Mouse (Mus musculus): ENCODE measurements at regions not wholly inside any gene's neighbourhood (a gene's known extent, or its start where the extent isn't known, plus 50 kb on each side); places are given as distances from the start of the nearest gene placed in this dataset.

DNA sequence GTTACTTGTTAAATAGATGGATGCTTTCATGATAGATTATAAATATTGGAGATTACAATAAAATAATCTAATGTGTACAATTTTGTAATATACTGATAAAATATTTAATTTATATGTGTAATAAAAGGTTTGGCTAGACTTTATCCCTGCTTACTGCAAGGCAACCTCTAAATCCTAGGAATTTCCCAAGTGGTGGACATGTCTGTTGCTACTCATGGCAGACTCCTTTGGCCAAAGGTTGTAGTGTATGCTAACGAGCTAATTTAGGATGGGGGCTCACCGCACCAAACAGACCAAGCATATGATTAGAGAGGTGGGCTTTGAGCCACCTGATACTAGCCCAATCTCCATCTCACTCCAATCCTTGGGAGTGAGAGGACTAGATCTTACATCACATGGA is 102.4 kb downstream of the Qpct start:
- no peak overlapping the region for H3K4me3 ChIP-seq
- H3K36me3 ChIP-seq (replicated peaks) = no peaks in the 10 kb centered on the region
- no peak overlapping the region for H3K27ac ChIP-seq
- H3K9ac ChIP-seq = no peak overlapping the region
- H3K9me3 ChIP-seq = no peaks in the 10 kb centered on the region
- WGBS = 85% methylated on average over 2 of the region's 2 CpGs
- ATAC-seq (replicated peaks) = no peak
- H3K4me2 ChIP-seq = no peak overlapping the region
- no peaks in the 10 kb centered on the region for H3K27me3 ChIP-seq (replicated peaks)
- no peaks in the 10 kb centered on the region for H3K4me1 ChIP-seq

DNA sequence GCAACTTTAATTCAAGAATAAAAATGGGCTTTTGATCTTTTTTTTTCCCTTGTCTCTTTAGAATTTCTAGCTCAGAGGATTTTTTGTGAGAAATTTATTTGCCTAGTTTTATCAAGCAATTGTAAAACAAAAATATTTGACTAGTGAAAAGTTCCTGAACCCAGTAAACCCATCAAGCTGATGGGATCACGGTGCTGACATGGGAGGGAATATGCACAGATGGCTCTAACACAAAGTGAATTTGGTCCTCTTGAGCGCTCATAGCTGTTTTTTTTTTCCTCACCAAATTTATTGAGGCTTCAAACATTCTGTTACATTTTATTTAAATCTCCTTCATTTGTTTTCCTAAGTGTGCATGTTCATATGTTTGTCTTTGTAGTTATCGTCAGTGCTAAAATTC is 101.1 kb downstream of the Qpct start:
- Histone ChIP-seq H3K9ac (no peak overlapping the region), H3K4me3 (no peak overlapping the region), H3K9me3 (no peaks in the 10 kb centered on the region), H3K4me1 (no peaks in the 10 kb centered on the region), H3K27ac (no peak overlapping the region), H3K36me3 (replicated peaks) (no peaks in the 10 kb centered on the region), H3K27me3 (replicated peaks) (no peaks in the 10 kb centered on the region), H3K4me2 (no peak overlapping the region)
- 94% methylated on average over 3 of the region's 3 CpGs for WGBS
- no peak for ATAC-seq (replicated peaks)

DNA sequence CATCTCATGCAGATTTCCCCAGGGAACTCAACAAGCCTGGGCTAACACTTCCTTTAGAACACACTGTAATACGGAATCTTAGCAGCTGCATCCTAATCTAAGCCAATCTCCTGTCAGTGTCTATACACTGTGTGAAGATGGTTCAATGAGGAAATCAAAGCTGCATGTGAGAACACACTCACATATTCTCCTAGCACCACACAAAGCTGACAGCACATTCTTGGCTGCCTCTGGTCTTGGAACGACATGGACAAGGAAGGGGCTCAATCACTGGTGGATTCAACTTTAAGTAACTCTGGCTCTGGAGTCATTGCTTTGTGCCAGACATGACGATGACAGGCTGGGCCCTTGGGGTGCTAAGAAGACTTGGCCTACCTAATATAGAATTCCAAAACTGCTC is 96.2 kb downstream of the Qpct start:
- 87% methylated on average over 3 of the region's 3 CpGs for WGBS

DNA sequence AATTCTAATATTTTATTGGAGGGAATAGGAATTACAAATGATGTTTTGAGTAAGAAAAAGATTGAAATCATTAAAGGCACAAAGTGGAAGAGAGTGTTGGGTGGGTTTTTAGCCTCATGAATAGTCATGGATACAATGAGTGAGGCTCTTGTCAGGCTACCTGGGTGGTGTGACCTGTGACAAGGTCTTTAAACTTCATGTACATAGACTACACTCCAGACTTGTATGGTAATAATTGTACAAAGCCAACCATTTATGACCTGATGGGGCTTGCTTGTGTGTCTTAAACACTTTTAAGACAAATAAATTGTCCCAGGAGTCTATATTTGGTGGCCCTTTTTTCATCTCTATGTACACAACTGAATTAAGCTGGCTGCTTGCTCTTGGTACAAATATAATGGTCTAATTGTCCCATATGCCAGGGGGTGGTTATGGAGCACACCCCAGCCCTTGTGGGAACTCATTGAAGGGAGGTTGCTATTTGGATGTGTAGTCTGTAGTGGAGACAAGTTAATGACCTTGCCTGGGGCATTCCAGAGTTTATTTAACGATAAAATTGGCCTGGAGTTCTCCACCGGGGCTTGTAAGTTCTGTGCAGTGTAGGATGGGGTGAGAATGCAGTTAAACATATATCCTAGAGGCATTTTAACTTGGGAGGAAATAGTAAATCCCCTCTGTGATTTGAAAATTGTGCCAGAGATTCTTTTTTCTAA is 93.4 kb downstream of the Qpct start:
- Histone ChIP-seq H3K27ac (no peak overlapping the region), H3K36me3 (replicated peaks) (no peaks in the 10 kb centered on the region), H3K9me3 (no peaks in the 10 kb centered on the region), H3K4me2 (no peak overlapping the region), H3K4me3 (no peak overlapping the region), H3K4me1 (no peaks in the 10 kb centered on the region), H3K27me3 (replicated peaks) (no peaks in the 10 kb centered on the region), H3K9ac (no peak overlapping the region)
- ATAC-seq (replicated peaks) = no peak
- WGBS = 77% methylated on average over 2 of the region's 2 CpGs

More for the DNA sequence above, 96.2 kb downstream of the Qpct start:
- no peaks in the 10 kb centered on the region for H3K36me3 ChIP-seq (replicated peaks)
- no peaks in the 10 kb centered on the region for H3K27me3 ChIP-seq (replicated peaks)
- H3K9ac ChIP-seq = no peak overlapping the region
- H3K27ac ChIP-seq = no peak overlapping the region
- no peak overlapping the region for H3K4me2 ChIP-seq
- no peaks in the 10 kb centered on the region for H3K9me3 ChIP-seq
- H3K4me1 ChIP-seq = no peaks in the 10 kb centered on the region
- H3K4me3 ChIP-seq = no peak overlapping the region
- no peak for ATAC-seq (replicated peaks)

DNA sequence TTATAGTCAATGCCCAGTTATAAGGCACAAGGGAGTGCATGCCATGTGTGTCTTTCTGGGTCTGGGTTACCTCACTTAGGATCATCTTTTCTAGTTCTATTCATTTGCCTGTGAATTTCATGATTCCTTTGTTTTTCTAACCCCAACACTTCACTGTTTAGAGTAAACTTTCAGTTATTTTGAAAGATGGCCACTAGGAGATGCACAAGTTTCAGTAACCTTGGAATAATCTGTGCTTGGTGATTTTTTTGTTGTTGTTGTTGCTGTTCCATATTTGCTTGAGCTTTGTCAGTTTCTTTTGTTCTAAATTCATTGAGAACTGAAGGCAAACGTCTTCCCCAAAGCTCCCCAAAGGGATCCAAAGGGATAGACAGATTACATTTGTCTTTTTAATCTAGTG is 91.3 kb downstream of the Qpct start:
- H3K4me1 ChIP-seq = no peaks in the 10 kb centered on the region
- 24% methylated on average over 1 of the region's 1 CpGs for WGBS
- no peak overlapping the region for H3K4me2 ChIP-seq
- no peaks in the 10 kb centered on the region for H3K27me3 ChIP-seq (replicated peaks)
- no peaks in the 10 kb centered on the region for H3K9me3 ChIP-seq
- no peak overlapping the region for H3K4me3 ChIP-seq
- H3K27ac ChIP-seq = no peak overlapping the region
- ATAC-seq (replicated peaks) = no peak
- no peak overlapping the region for H3K9ac ChIP-seq
- H3K36me3 ChIP-seq (replicated peaks) = no peaks in the 10 kb centered on the region

Measured in midbrain, embryonic 15.5 days (tissue).